Mouse (Mus musculus) midbrain, embryonic 11.5 days (tissue): ENCODE measurements at regions not wholly inside any gene's neighbourhood (a gene's known extent, or its start where the extent isn't known, plus 50 kb on each side); places are given as distances from the start of the nearest gene placed in this dataset.

ENCODE experiments used
- ATAC-seq: fragments of 200-750 bp; cut with Nextera tagmentation; 2 replicates; pipeline ENCODE4 v1.8.0; 2017; ENCODE audit warnings: moderate TSS enrichment, moderate library complexity; ENCODE audit not compliant: low FRiP score
- DNase-seq: peaks from one replicate; pipeline ENCODE4 v3.0.0; 2015; ENCODE audit warnings: low spot score; ENCODE audit errors: missing footprints
- H3K27ac ChIP-seq: fragments of 300-500 bp; sonication (generic); 2 replicates; pipeline ENCODE4 v1.5.1; 2014; ENCODE audit warnings: low read depth, low read length
- H3K27me3 ChIP-seq: fragments of 300-500 bp; sonication (generic); 2 replicates; pipeline ENCODE4 v1.6.1; 2014; ENCODE audit warnings: mild to moderate bottlenecking, low read length, moderate library complexity, mixed read lengths; ENCODE audit not compliant: control insufficient read depth, insufficient read depth
- H3K36me3 ChIP-seq: fragments of 300-500 bp; sonication (generic); 2 replicates; pipeline ENCODE4 v1.6.1; 2014; ENCODE audit warnings: mild to moderate bottlenecking, low read length, moderate library complexity, mixed read lengths; ENCODE audit not compliant: control insufficient read depth, insufficient read depth
- H3K4me1 ChIP-seq: fragments of 300-500 bp; sonication (generic); 2 replicates; pipeline ENCODE4 v1.6.1; 2014; ENCODE audit warnings: low read length; ENCODE audit not compliant: control insufficient read depth, insufficient read depth
- H3K4me2 ChIP-seq: fragments of 300-500 bp; sonication (generic); 2 replicates; pipeline ENCODE4 v1.6.1; 2014; ENCODE audit warnings: mild to moderate bottlenecking, moderate library complexity
- H3K4me3 ChIP-seq: fragments of 300-500 bp; sonication (generic); 2 replicates; pipeline ENCODE4 v1.5.1; 2014; ENCODE audit warnings: low read depth, low read length
- H3K9ac ChIP-seq: fragments of 300-500 bp; sonication (generic); 2 replicates; pipeline ENCODE4 v1.6.1; 2014; ENCODE audit warnings: low read length
- H3K9me3 ChIP-seq: fragments of 300-500 bp; sonication (generic); 2 replicates; pipeline ENCODE4 v1.6.1; 2016; ENCODE audit warnings: low read length; ENCODE audit not compliant: control insufficient read depth
- WGBS: fragments of 180-500 bp; shearing (Covaris S2); extraction: QIAGEN DNeasy Blood & Tissue Kit; methylation state at CpG from one replicate; pipeline ENCODE4 v1.1.7; 2014; 5-methylcytosine and 5-hydroxymethylcytosine counted together

- Histone ChIP-seq H3K4me1 (no peaks in the 10 kb centered on the region), H3K27ac (no peak overlapping the region), H3K4me3 (no peak overlapping the region), H3K36me3 (no peaks in the 10 kb centered on the region), H3K4me2 (no peak overlapping the region), H3K9ac (no peak overlapping the region), H3K9me3 (no peaks in the 10 kb centered on the region), H3K27me3 (no peaks in the 10 kb centered on the region)
- DNase-seq (no peak), ATAC-seq (no peak)
These were observed 121.0 kb upstream of the Slc22a23 start for GRCm38 (mm10) chr13:34465862-34466430.

DNA sequence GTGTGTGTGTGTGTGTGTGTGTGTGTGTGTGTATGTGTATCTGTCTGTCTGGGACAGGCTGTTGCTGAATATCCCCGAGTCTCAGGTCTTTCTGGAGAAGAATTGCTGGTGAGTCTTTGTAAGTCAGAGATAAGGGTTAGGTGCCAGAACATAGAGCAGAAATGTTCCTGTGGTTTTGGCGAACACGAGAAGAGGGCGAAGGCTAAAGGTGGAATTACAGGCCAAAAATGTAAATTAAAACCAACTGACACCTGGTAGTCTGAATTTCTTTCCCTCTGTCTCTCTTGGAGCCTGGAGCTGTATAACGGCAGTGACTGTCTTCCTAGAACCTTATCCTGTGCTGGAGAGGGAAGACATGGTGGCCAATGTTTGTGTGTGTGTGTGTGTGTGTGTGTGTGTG lies 120.5 kb upstream of the Slc22a23 start:
- Histone ChIP-seq H3K9ac (no peak overlapping the region), H3K27me3 (no peaks in the 10 kb centered on the region), H3K4me2 (no peak overlapping the region), H3K4me1 (no peaks in the 10 kb centered on the region), H3K4me3 (no peak overlapping the region), H3K9me3 (no peaks in the 10 kb centered on the region), H3K36me3 (no peaks in the 10 kb centered on the region), H3K27ac (no peak overlapping the region)
- no peak for DNase-seq
- no peak for ATAC-seq
- 83% methylated on average over 5 of the region's 5 CpGs for WGBS

DNA sequence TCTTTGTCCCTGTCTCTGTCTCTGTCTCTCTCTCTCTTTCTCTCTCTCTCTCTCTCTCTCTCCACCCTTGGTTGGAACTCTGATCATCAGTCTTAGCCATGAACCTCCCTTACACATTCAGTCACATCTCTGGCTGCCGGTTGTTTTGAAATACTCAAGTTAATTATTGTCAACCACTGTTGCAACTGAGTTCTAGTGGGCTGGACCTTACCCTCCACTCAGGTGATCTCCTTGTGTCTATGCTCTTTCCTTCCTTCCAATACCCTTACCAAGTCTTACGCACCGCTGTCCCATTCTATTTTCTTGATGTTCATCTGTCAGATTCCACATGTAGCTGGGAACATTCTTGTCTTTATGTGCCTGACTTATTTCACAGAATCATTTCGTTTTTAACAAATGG lies 119.2 kb upstream of the Slc22a23 start:
- no peak overlapping the region for H3K4me3 ChIP-seq
- no peaks in the 10 kb centered on the region for H3K27me3 ChIP-seq
- no peaks in the 10 kb centered on the region for H3K9me3 ChIP-seq
- H3K4me2 ChIP-seq, result no peak overlapping the region
- no peak overlapping the region for H3K9ac ChIP-seq
- ATAC-seq (no peak), DNase-seq (no peak)
- no peaks in the 10 kb centered on the region for H3K4me1 ChIP-seq
- H3K36me3 ChIP-seq, result no peaks in the 10 kb centered on the region
- no peak overlapping the region for H3K27ac ChIP-seq
- 93% methylated on average over 4 of the region's 4 CpGs for WGBS

DNA sequence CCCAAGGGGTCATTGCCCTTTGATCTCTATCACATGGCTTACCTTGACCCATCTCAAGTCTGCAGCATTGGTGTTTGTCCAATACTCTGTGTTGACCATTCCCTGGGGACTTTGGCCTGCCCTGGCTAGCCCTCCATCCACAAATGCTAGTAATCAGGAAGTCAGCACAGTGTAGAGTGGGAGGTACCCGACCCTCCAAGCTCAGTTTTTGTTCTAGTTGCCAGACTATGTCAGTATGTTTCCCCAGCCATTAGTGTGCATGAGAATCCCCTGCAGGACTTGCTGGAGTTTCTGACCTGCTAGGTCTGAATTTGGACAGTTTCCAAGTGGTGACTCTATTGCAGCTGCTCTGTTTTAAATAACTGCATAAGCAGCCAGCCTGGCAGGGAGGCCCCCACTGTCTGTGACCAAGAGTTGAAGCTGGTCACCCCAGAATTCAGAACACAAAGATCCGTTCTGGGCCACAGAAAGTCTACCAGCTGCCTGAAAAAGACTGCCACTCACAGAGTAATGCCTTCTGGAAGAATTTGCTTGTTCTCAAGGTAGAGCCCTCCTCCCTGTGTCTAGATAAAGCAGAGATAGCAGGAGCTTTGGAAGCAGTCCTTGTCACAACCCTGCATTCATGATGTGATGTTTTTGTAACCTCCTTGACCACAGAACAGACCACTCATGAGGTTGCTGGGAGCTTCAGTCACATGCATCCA lies 118.0 kb upstream of the Slc22a23 start:
- no peak overlapping the region for H3K27ac ChIP-seq
- no peaks in the 10 kb centered on the region for H3K27me3 ChIP-seq
- no peak overlapping the region for H3K9ac ChIP-seq
- no peak overlapping the region for H3K4me3 ChIP-seq
- H3K9me3 ChIP-seq, result no peaks in the 10 kb centered on the region
- ATAC-seq (no peak), DNase-seq (no peak)
- H3K4me2 ChIP-seq, result no peak overlapping the region
- WGBS, result 70% methylated on average over 2 of the region's 2 CpGs
- H3K4me1 ChIP-seq, result no peaks in the 10 kb centered on the region
- H3K36me3 ChIP-seq, result no peaks in the 10 kb centered on the region

DNA sequence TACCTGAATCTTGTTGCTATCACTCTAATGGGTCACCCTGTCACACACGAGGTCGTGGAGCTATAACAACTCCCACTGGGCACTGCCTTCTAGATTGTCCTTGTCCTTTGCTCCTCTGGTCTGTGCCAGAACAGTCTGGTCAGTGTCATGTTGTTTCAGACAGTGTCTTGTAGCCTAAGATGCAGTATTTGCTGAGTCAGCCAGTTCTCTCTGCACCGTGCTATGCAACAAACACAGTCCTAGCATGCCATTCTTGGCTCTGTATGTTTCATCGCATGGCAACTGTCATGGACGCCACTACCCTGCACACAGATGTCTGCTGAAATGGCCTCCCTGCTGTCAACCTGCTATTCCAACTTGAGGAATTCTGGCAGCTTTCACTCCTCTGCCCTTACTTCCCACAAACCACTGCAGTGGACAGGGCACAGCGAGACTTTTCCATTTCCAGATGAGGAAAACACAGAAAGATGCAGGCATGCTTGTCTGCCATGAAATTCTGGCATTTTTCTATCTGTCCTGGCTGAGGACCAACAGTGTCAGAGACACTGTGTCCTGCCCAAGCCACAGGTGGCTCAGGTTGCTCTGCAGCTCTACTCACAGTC lies 117.3 kb upstream of the Slc22a23 start:
- no peaks in the 10 kb centered on the region for H3K4me1 ChIP-seq
- no peak for ATAC-seq

DNA sequence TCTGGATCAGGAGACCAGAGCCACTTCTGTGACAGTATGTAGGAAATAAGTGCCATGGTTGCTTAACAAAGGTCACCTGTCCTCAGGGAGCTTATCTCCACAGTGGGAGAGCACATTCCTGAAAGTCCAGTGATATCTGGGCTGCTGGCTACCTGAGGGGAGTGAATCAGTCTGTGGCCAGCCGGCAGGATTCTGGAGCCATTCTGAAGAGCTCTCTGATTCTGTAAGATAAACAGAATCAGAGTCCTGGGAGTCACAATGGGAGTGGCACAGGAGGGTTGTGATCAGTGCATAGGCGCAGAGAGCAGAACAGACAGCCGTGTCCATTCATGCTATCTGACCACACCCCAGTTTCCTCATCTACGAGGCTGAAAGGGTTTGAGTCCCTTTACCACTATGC lies 116.0 kb upstream of the Slc22a23 start:
- no peak overlapping the region for H3K9ac ChIP-seq
- ATAC-seq (no peak), DNase-seq (no peak)
- no peak overlapping the region for H3K27ac ChIP-seq
- no peaks in the 10 kb centered on the region for H3K4me1 ChIP-seq
- no peaks in the 10 kb centered on the region for H3K9me3 ChIP-seq
- H3K27me3 ChIP-seq, result no peaks in the 10 kb centered on the region
- H3K4me3 ChIP-seq, result no peak overlapping the region
- no peak overlapping the region for H3K4me2 ChIP-seq
- WGBS, result 58% methylated on average over 4 of the region's 4 CpGs
- no peaks in the 10 kb centered on the region for H3K36me3 ChIP-seq

More for the DNA sequence above, 117.3 kb upstream of the Slc22a23 start:
- no peaks in the 10 kb centered on the region for H3K36me3 ChIP-seq
- H3K27ac ChIP-seq, result no peak overlapping the region
- DNase-seq, result no peak
- no peak overlapping the region for H3K4me3 ChIP-seq
- 81% methylated on average over 6 of the region's 6 CpGs for WGBS
- H3K9me3 ChIP-seq, result no peaks in the 10 kb centered on the region
- H3K4me2 ChIP-seq, result no peak overlapping the region
- H3K9ac ChIP-seq, result no peak overlapping the region
- H3K27me3 ChIP-seq, result no peaks in the 10 kb centered on the region

DNA sequence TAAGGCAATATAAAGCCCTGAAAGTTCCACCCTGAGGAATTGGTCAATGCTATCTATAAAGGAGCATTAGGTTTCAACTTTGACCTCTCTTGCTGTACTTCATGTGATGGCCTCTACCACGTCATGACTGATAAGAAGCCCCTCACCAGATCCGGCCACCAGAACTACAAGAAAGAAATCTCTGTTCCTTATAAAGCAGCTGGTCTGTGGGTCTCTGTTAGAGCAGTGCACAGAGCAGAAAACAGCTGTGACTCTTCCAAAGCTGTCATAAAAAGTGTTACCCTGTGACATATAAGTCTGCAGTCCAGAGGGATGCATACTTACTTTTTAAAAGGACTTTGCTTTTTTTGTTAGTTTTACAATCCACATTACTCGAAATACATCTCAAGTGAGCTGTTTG lies 111.1 kb upstream of the Slc22a23 start:
- no peak for ATAC-seq

DNA sequence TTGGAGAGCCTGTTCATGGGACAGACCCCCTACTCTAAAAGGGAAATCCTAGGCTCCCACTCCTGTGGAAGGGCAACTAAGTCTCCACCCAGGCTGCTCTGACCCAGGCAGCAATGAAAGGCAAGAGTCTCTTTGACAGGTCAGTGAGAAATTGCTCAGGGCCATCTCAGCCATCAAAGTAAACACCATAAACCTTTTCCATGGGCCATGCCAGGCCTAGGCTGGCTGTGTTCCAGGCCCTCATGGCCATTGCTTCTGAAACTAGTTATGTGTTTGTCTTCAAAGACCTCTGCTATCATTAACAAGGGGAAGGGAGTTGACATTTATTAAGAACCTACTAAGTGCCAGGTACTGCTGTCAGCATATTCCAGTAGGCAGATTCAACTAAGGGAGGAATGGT lies 101.8 kb upstream of the Slc22a23 start:
- DNase-seq, result no peak

More for the DNA sequence above, 111.1 kb upstream of the Slc22a23 start:
- H3K27ac ChIP-seq, result no peak overlapping the region
- no peak for DNase-seq
- H3K9me3 ChIP-seq, result no peaks in the 10 kb centered on the region
- H3K4me2 ChIP-seq, result no peak overlapping the region
- H3K4me3 ChIP-seq, result no peak overlapping the region
- no peaks in the 10 kb centered on the region for H3K4me1 ChIP-seq
- H3K27me3 ChIP-seq, result no peaks in the 10 kb centered on the region
- 87% methylated on average over 3 of the region's 3 CpGs for WGBS
- no peaks in the 10 kb centered on the region for H3K36me3 ChIP-seq
- no peak overlapping the region for H3K9ac ChIP-seq

DNA sequence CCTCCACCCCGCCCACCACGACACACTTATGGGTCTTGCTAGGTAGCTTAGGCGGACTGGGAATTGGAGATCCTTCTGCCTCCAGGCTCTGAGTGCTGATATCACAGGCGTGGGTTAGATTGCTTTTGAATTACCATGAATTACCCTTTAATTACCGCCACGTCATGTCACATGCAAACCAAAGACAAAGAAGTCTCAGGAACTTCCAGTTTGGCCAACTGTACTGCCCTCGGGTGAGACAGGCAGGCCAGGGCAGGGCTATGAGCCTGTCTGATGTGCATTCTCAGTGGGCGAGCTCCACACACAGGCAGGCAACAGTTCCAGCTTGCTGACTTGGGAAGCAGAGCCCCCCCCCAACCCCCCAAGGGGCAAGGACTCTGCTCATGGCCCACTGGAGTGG lies 101.3 kb upstream of the Slc22a23 start:
- no peak for DNase-seq
- no peak for ATAC-seq
- Histone ChIP-seq H3K9me3 (no peaks in the 10 kb centered on the region), H3K9ac (no peak overlapping the region), H3K4me2 (no peak overlapping the region), H3K4me3 (no peak overlapping the region), H3K4me1 (0 out of 2 replicates have a peak, but pooled peaks cover 2% of the 10 kb centered on the region), H3K27me3 (no peaks in the 10 kb centered on the region), H3K27ac (no peak overlapping the region), H3K36me3 (no peaks in the 10 kb centered on the region)
- WGBS, result 85% methylated on average over 8 of the region's 8 CpGs

More for the DNA sequence above, 101.8 kb upstream of the Slc22a23 start:
- Histone ChIP-seq H3K9ac (no peak overlapping the region), H3K9me3 (no peaks in the 10 kb centered on the region), H3K27me3 (no peaks in the 10 kb centered on the region), H3K4me2 (no peak overlapping the region), H3K4me1 (no peaks in the 10 kb centered on the region), H3K36me3 (no peaks in the 10 kb centered on the region), H3K27ac (no peak overlapping the region), H3K4me3 (no peak overlapping the region)
- ATAC-seq, result no peak
